Mouse (Mus musculus) neural tube, embryonic 12.5 days (tissue): ENCODE data around the gene Gm32742. TPM values are rescaled to one million over a fixed set of nuclear protein-coding genes. Genes with fewer than 3 reads are reported as not detected.

Source experiments
- ATAC-seq: fragments of 200-750 bp; cut with Nextera tagmentation; 2 replicates; pipeline ENCODE4 v1.8.0; 2017; ENCODE audit warnings: low read depth, mild to moderate bottlenecking, moderate TSS enrichment, moderate library complexity; ENCODE audit not compliant: low FRiP score
- H3K27ac ChIP-seq: fragments of 300-500 bp; sonication (generic); 2 replicates; pipeline ENCODE4 v1.5.1; 2016
- H3K27me3 ChIP-seq: fragments of 300-500 bp; sonication (generic); replicated peaks from 2 replicates; pipeline ENCODE4 v1.6.1; 2016; ENCODE audit warnings: mild to moderate bottlenecking
- H3K36me3 ChIP-seq: fragments of 300-500 bp; sonication (generic); 2 replicates; pipeline ENCODE4 v1.6.1; 2016; ENCODE audit warnings: mild to moderate bottlenecking
- H3K4me1 ChIP-seq: fragments of 300-500 bp; sonication (generic); 2 replicates; pipeline ENCODE4 v1.6.1; 2016
- H3K4me2 ChIP-seq: fragments of 300-500 bp; sonication (generic); replicated peaks from 2 replicates; pipeline ENCODE4 v1.6.1; 2016; ENCODE audit warnings: mild to moderate bottlenecking
- H3K4me3 ChIP-seq: fragments of 300-500 bp; sonication (generic); 2 replicates; pipeline ENCODE4 v1.5.1; 2016
- H3K9ac ChIP-seq: fragments of 300-500 bp; sonication (generic); 2 replicates; pipeline ENCODE4 v1.6.1; 2016; ENCODE audit warnings: mild to moderate bottlenecking
- H3K9me3 ChIP-seq: fragments of 300-500 bp; sonication (generic); 2 replicates; pipeline ENCODE4 v1.6.1; 2016; ENCODE audit warnings: mild to moderate bottlenecking
- WGBS: fragments of 180-500 bp; shearing (Covaris S2); methylation state at CpG from one replicate; pipeline ENCODE4 v1.1.7; 2016; 5-methylcytosine and 5-hydroxymethylcytosine counted together
- polyA plus RNA-seq: library from polyadenylated mRNA; unstranded; fragments of >200 nt; fragmentation: Nextera tagmentation; extraction: Ambion mirVana; gene quantifications from 2 replicates; pipeline ENCODE4 v1.2.1, GENCODE M21; 2016

The Gm32742 gene
- polyA plus RNA-seq, 1 experiment from 2014 or later, result 0.03 TPM

DNA sequence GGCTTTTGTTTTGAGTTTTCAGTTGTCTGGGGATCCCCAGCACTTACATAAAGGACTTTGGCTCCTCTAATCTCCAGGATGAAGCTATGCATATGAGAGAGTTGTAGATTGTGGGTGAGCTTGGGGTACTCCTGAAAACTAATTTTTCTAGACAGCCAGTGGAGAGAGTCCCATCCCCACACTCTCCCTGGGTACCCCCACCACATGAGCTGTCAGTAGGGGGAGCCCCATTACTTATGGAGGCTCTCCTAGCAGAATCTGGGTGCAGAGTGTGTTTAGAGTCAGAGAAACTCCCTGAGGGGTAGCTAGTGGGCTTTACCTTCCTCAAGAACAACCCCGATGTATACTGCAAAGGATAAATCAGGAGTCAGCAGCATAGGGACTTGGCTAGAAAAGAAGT lies 13.0 kb upstream of the Gm32742 start:
- H3K27ac ChIP-seq, result no peak overlapping the region
- ATAC-seq, result no peak
- WGBS, result 82% methylated on average over 1 of the region's 1 CpGs
- no peak overlapping the region for H3K4me2 ChIP-seq
- no peaks in the 10 kb centered on the region for H3K9me3 ChIP-seq
- no peak overlapping the region for H3K4me3 ChIP-seq
- H3K4me1 ChIP-seq, result no peaks in the 10 kb centered on the region
- no peaks in the 10 kb centered on the region for H3K27me3 ChIP-seq
- no peaks in the 10 kb centered on the region for H3K36me3 ChIP-seq
- no peak overlapping the region for H3K9ac ChIP-seq

DNA sequence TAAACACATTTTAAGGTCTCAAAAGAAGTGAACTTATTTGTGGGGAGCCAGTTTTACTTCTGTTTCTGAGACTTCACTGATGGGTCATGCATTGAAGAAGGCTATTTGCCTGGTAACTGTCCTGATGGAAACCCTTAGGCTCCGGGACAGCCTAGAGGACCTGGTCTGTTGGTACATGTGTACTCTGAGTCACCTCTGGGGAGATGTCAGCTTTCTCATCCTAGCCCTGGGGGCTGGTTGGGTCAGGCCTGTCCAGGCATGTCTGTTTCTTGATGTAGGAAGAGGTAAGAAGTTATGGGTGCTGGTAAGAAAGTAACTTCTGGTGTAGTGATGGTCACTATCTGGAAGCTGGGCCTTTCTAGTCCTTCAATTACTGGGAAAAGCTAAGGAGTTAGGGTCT lies 10.4 kb upstream of the Gm32742 start:
- no peak overlapping the region for H3K4me3 ChIP-seq
- H3K27me3 ChIP-seq, result no peaks in the 10 kb centered on the region
- H3K9me3 ChIP-seq, result no peaks in the 10 kb centered on the region
- H3K27ac ChIP-seq, result no peak overlapping the region
- ATAC-seq, result no peak
- no peaks in the 10 kb centered on the region for H3K4me1 ChIP-seq
- H3K9ac ChIP-seq, result no peak overlapping the region
- no peak overlapping the region for H3K4me2 ChIP-seq
- H3K36me3 ChIP-seq, result no peaks in the 10 kb centered on the region
- WGBS, result 95% methylated on average over 1 of the region's 1 CpGs

DNA sequence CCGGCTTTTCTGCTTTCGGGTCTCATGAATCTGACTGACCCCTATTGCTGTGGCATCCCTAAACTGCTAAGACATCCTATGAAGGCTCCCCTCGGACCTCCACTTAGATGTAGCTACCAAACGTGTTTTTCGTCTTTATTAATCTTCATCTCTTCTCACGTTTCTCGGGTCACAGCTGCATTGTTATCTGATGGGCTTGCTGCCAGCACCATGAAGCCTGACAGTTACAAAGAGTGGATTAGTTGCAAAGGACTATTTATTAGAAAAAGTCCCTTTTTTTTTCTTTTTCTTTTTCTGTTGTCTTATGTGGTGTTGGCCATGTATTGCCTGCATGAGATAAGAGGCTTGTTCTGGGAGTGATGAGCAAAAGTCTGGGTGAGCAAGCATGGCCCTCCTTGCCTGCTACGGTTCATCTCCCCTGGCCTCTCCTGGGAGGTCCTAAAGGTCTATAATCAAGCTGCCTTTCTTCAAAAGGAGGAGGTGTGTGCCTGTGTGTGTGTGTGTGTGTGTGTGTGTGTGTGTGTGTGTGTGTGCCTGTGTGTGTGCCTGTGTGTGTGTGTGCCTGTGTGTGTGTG lies 9.7 kb upstream of the Gm32742 start:
- Histone ChIP-seq H3K36me3 (no peaks in the 10 kb centered on the region), H3K9ac (no peak overlapping the region), H3K27me3 (no peaks in the 10 kb centered on the region), H3K4me1 (no peaks in the 10 kb centered on the region), H3K27ac (no peak overlapping the region), H3K4me2 (no peak overlapping the region), H3K4me3 (no peak overlapping the region), H3K9me3 (no peaks in the 10 kb centered on the region)
- WGBS, result 74% methylated on average over 8 of the region's 8 CpGs
- no peak for ATAC-seq

DNA sequence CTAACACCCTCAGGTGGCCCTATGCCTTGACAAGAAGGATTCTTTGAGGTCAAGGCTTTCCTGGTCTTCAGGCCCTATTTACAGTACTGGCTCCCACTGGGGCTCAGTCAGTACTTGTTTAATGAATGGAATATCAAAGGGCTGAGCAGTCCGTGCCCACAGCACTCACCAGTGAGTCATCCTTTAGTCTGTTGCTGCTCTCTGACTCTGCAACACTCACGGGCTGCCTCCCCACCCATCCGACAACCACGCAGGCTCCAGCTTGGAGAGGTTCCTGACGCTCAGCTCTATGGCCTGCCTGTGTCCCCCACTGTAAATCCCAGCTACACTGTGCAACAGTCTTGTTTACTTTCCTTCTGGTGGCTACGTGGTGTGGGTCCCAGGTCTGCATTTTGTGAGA lies 5.0 kb upstream of the Gm32742 start:
- Histone ChIP-seq H3K4me3 (no peak overlapping the region), H3K9ac (no peak overlapping the region), H3K36me3 (no peaks in the 10 kb centered on the region), H3K27me3 (no peaks in the 10 kb centered on the region), H3K4me2 (no peak overlapping the region), H3K9me3 (no peaks in the 10 kb centered on the region), H3K4me1 (no peaks in the 10 kb centered on the region), H3K27ac (no peak overlapping the region)
- 77% methylated on average over 6 of the region's 6 CpGs for WGBS
- ATAC-seq, result no peak

DNA sequence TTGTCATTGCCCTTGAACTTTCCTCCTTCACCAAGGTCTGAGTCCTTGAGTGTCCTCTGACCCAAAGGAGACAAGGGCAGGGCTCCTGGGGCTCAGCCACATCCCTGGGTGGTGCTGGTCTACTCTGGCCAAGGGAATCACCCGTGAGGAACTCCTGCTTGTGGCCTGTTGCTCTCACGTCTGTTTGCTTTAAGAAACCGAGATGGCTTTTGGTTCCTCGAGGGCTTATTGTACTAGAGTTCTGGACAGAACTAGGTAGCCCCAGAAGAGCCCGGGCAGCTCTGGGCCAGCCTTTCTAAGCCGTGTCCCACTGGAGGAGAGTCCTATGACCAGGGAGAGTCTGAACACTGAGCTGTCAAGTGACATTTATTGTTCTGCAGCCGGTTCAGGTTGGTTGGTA lies 3.8 kb upstream of the Gm32742 start:
- no peak for ATAC-seq
- Histone ChIP-seq H3K9me3 (no peaks in the 10 kb centered on the region), H3K27me3 (no peaks in the 10 kb centered on the region), H3K9ac (no peak overlapping the region), H3K27ac (no peak overlapping the region), H3K4me3 (no peak overlapping the region), H3K36me3 (no peaks in the 10 kb centered on the region), H3K4me1 (no peaks in the 10 kb centered on the region), H3K4me2 (no peak overlapping the region)
- WGBS, result 81% methylated on average over 7 of the region's 7 CpGs

DNA sequence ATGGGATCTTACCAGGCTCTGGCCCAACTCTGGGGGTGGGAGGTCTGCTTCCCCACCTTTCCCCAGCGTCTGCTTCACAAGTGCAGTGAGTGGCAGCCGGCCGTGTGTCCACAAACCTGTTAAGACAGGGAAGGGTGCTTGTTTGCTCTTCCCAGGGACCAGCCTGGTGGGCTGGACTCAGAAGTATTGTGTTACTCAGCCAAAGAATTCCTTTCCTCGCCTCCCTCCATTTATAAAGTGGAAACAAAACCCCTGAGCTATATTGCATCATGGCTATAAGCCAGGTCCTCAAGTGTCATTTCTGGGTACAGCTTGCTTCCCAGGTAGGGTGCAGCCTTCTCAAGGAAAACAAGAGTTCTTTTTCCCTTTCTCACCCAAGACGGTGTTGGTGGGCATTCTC lies 3.4 kb upstream of the Gm32742 start:
- Histone ChIP-seq H3K9me3 (no peaks in the 10 kb centered on the region), H3K4me1 (no peaks in the 10 kb centered on the region), H3K36me3 (no peaks in the 10 kb centered on the region), H3K4me3 (no peak overlapping the region), H3K27me3 (no peaks in the 10 kb centered on the region), H3K4me2 (no peak overlapping the region), H3K9ac (no peak overlapping the region), H3K27ac (no peak overlapping the region)
- no peak for ATAC-seq
- WGBS, result 78% methylated on average over 5 of the region's 5 CpGs

DNA sequence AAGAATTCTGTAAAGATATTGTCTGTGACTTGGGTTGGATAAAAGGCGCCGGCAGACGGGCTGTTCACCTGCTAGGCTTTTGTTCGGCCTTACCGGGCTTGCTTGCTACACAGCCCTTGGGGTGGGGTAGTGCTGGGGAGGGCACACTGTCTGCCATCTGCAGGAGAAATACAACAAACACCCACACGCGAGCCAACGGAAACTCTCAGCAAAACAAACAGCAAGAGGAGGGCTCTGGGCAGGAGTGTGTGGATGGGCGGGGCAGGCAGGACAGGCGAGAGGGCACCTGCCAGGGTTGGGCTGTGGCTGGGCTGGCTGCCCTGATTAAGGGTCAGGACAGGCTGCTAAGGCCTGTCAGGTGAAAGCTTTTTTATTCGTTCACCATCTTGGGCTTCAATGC lies 2.6 kb upstream of the Gm32742 start:
- ATAC-seq, result no peak
- H3K4me1 ChIP-seq, result no peaks in the 10 kb centered on the region
- H3K27ac ChIP-seq, result no peak overlapping the region
- no peaks in the 10 kb centered on the region for H3K27me3 ChIP-seq
- H3K9ac ChIP-seq, result no peak overlapping the region
- H3K4me2 ChIP-seq, result no peak overlapping the region
- H3K4me3 ChIP-seq, result no peak overlapping the region
- WGBS, result 62% methylated on average over 11 of the region's 11 CpGs
- H3K9me3 ChIP-seq, result no peaks in the 10 kb centered on the region
- H3K36me3 ChIP-seq, result no peaks in the 10 kb centered on the region

DNA sequence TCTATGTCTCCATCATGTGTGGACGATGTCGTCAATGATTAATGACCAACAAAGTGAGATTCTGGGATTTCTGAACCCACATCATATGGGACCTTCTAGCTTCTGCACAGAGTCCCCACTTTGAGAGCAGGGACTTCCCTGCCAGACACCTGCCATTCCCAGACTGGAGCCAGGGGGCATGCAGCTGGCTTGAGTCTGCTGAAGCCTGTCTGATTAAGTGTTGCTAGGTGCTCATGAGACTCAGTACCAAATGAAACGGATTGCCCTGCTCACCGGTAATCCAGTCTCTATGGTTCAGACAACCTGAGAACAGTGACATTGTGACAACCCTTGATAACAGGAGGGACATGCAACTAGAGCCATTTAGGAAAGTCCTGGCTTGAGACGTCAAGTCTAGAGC lies 1.3 kb downstream of the Gm32742 start:
- Histone ChIP-seq H3K4me1 (no peaks in the 10 kb centered on the region), H3K36me3 (no peaks in the 10 kb centered on the region), H3K9me3 (no peaks in the 10 kb centered on the region), H3K27me3 (peaks cover 6% of the 10 kb centered on the region; the same call in 1 of the 2 replicates), H3K27ac (no peak overlapping the region), H3K4me2 (no peak overlapping the region), H3K4me3 (no peak overlapping the region), H3K9ac (no peak overlapping the region)
- no peak for ATAC-seq
- 88% methylated on average over 5 of the region's 5 CpGs for WGBS

DNA sequence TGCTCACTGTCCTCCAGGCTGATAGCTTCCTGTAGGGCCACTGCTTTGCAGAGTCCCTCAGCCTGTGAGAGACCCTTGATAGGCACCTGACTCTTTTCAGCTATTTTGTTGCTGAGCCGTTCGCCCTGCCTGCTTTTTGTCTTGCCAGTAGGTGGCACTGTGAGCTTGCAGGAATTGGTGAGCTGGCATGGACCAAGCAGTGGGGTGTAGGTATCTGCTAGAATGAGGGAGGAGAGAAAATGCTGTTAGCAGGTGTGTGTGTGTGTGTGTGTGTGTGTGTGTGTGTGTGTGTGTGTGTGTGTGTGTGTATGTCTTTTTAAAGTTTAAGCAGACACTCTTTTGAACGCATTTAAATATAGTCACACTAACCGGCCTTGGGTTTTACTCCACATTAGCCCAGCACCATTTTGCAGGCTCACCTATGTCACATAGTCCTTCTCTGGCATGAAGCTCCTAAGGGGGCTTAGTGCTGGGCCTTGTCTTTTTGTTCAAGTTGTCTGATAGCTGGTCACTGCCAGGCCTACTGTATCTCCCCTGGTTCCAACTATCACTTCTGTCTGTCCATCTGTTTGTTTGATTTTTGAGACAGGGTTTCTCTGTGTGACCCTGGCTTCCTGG lies 3.4 kb downstream of the Gm32742 start:
- Histone ChIP-seq H3K9me3 (no peaks in the 10 kb centered on the region), H3K27ac (no peak overlapping the region), H3K27me3 (peaks cover 6% of the 10 kb centered on the region; the same call in 1 of the 2 replicates), H3K4me1 (no peaks in the 10 kb centered on the region), H3K4me2 (no peak overlapping the region), H3K36me3 (no peaks in the 10 kb centered on the region), H3K9ac (no peak overlapping the region), H3K4me3 (no peak overlapping the region)
- ATAC-seq, result peak; percentile 68; the same call in 1 of the 2 replicates
- WGBS, result 31% methylated on average over 4 of the region's 4 CpGs

DNA sequence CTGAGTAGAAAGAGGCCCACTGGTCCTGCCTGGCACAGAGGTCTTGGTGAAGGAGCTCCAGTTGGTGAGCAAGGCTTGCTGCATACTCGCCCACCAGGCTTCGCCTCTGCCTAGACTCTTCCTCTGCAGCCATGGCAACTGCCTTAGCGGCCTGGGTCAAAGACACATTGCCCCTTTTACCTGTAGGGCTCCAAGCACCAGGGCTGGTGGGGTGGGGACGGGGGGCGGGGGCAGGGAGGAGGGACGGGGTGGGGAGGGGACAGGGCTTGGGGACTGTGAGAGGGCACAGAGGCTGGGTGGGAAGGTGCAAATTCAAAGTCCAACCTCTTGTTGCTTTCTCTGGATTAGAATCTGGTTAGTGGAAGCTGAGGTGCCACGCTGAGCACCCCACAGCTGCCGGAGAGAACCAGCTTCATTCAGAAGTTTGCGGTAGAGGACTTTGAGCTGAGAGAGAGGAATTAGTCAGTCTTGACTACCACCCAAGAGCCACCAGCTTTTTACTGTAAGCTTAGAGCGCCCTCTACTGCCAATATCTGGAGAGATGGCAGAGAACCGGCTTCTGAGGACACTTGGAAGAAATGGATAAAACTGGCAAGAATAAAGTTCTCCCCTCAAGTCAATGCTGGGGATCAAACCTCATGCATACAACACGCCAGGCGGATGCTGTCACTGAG lies 13.1 kb downstream of the Gm32742 start:
- peak overlapping the region; percentile 37 for H3K4me2 ChIP-seq
- no peaks in the 10 kb centered on the region for H3K36me3 ChIP-seq
- WGBS, result 23% methylated on average over 13 of the region's 13 CpGs
- no peaks in the 10 kb centered on the region for H3K4me1 ChIP-seq
- H3K27me3 ChIP-seq, result no peaks in the 10 kb centered on the region
- no peak overlapping the region for H3K27ac ChIP-seq
- no peak overlapping the region for H3K4me3 ChIP-seq
- peak; percentile 41 for ATAC-seq
- H3K9ac ChIP-seq, result no peak overlapping the region
- H3K9me3 ChIP-seq, result no peaks in the 10 kb centered on the region

DNA sequence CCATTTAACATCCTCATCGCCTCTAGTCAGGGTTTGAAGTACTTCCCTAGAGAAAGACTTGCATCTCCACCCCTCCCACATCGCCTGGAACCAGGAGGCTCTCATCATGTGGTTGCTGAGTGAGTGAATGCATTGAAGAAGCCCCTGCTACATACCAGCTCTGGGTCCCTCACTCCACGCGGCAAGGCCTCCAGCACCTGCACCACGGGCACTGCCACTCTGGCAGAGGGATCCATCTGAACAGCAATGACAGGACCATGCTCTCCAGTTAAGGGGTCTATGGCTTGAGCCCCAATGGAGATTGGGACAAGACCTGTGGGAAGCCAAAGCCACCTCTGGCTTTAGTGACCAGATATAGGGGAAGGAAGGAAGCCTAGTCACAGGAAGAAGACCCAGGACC lies 18.0 kb downstream of the Gm32742 start:
- Histone ChIP-seq H3K4me2 (no peak overlapping the region), H3K27ac (no peak overlapping the region), H3K9me3 (no peaks in the 10 kb centered on the region), H3K4me1 (no peaks in the 10 kb centered on the region), H3K27me3 (no peaks in the 10 kb centered on the region), H3K4me3 (no peak overlapping the region), H3K36me3 (no peaks in the 10 kb centered on the region), H3K9ac (no peak overlapping the region)
- 86% methylated on average over 5 of the region's 5 CpGs for WGBS
- no peak for ATAC-seq

DNA sequence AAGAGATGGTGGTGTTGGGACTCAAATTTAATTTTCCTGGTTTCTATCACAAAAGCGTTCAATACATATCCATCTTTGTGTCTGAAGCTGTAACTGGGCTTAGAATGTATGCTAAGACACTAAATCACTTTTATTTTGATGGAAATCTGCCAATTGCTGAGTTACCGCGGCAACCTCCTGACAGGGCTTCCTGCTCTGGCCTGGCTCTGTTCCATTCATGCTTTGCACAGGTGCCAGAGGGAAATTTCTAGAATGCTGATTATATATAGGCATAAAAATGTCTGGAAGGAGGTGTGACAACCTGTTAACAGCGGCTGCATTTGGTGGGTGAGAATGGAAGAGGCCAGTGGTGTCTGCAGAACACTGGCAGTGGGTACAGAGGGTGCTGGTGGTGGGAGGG lies 18.8 kb downstream of the Gm32742 start:
- 83% methylated on average over 4 of the region's 4 CpGs for WGBS
- no peak overlapping the region for H3K4me2 ChIP-seq
- no peaks in the 10 kb centered on the region for H3K4me1 ChIP-seq
- no peak overlapping the region for H3K27ac ChIP-seq
- no peak for ATAC-seq
- no peaks in the 10 kb centered on the region for H3K9me3 ChIP-seq
- no peak overlapping the region for H3K4me3 ChIP-seq
- no peaks in the 10 kb centered on the region for H3K27me3 ChIP-seq
- H3K36me3 ChIP-seq, result no peaks in the 10 kb centered on the region
- H3K9ac ChIP-seq, result no peak overlapping the region

DNA sequence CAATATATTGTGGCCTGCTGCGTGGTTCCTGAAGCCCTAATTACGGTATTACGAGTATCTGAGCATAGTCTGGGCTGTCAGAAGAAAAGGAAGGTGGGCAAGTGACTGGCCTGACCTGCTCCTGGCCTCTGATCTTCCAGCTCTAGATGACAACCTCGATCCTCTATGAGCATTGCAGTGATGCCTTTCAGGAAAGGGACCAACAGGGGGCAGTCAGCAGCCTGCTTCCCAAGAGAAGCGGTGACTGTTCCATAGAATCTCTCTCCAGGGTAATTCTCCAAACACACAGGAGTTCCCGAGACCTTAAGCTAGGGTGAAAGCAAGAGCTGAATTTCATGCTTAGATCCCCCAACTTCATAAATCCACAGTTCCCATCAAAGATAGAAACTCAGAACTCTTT lies 21.1 kb downstream of the Gm32742 start:
- Histone ChIP-seq H3K4me2 (no peak overlapping the region), H3K9me3 (no peaks in the 10 kb centered on the region), H3K27ac (no peak overlapping the region), H3K36me3 (no peaks in the 10 kb centered on the region), H3K4me1 (no peaks in the 10 kb centered on the region), H3K9ac (no peak overlapping the region), H3K27me3 (no peaks in the 10 kb centered on the region), H3K4me3 (no peak overlapping the region)
- no peak for ATAC-seq
- 75% methylated on average over 6 of the region's 6 CpGs for WGBS
